Mouse (Mus musculus): Measurements from ENCODE around the gene Ndufb10. TPM values are rescaled to one million over a fixed set of nuclear protein-coding genes. Genes with fewer than 3 reads are reported as not detected.
A peak's percentile ranks its signal among the peaks of the same experiment; 100 is the strongest.
"Not testable (repeated sequence)": the region's sequence is repeated elsewhere in the genome, so short reads cannot be mapped to it uniquely, and the experiment has no call there.

Ndufb10 gene
- polyA plus RNA-seq, 1 experiment from 2014 or later = 262 TPM

DNA sequence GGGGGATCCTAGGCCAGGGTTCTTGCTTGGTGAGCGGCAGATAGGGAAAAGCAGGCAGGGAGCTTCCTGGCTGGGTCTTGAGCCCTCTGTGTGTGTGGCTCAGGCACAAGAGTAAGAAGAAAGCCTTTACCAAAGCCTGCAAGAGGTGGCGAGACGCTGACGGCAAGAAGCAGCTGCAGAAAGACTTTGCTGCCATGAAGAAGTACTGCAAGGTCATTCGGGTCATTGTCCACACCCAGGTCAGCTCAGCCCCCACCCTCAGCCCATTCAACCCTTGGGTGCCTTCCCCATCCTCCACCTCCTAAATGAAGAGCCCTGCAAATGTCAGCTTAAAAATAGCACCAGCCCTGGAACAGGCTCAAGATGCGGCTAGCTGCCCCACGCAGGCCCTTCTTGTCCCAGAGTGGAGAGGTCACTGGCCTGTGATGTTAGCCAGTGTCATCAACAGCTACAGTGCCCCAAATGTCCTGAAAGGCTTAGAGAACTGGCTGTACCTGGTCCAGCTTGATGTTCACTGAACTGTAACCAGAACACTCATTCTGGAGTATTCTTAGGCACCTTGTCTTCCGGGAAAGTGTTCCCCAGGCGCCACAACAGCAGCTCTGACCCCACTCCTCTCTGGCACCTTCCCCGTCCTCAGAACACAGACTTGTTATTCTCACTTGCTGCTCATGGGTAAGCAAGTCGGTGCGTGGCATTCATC is 8.1 kb upstream of the Ndufb10 start:
- H3K36me3 ChIP-seq = no peaks in the 10 kb centered on the region
- H3K9me3 ChIP-seq = no peaks in the 10 kb centered on the region
- 0 out of 2 replicates have a peak overlapping the region, but pooled peaks have one; percentile 4 for H3K9ac ChIP-seq
- H3K4me3 ChIP-seq = no peak overlapping the region
- WGBS = 78% methylated on average over 12 of the region's 12 CpGs
- no peak overlapping the region for H3K27ac ChIP-seq
- peaks cover 18% of the 10 kb centered on the region for H3K4me1 ChIP-seq (replicated peaks)
- ATAC-seq (ENCODE audit: low FRiP score) = no peak
- H3K4me2 ChIP-seq = no peak overlapping the region
- peaks cover 23% of the 10 kb centered on the region; the same call in 1 of the 2 replicates for H3K27me3 ChIP-seq

- Histone ChIP-seq H3K9me3 (no peaks in the 10 kb centered on the region), H3K4me1 (replicated peaks) (peaks cover 3% of the 10 kb centered on the region), H3K27me3 (peaks cover 25% of the 10 kb centered on the region; the same call in 1 of the 2 replicates), H3K36me3 (no peaks in the 10 kb centered on the region), H3K4me3 (no peak overlapping the region), H3K27ac (no peak overlapping the region), H3K4me2 (no peak overlapping the region), H3K9ac (no peak overlapping the region)
- ATAC-seq (ENCODE audit: low FRiP score) = no peak
- WGBS = 83% methylated on average over 14 of the region's 14 CpGs
These were observed 6.5 kb upstream of the Ndufb10 start for GRCm38 (mm10) chr17:24730787-24731186.

- ATAC-seq (ENCODE audit: low FRiP score) = no peak
- Histone ChIP-seq H3K9me3 (no peaks in the 10 kb centered on the region), H3K4me1 (replicated peaks) (no peaks in the 10 kb centered on the region), H3K27me3 (peaks cover 25% of the 10 kb centered on the region; the same call in 1 of the 2 replicates), H3K4me2 (no peak overlapping the region), H3K27ac (no peak overlapping the region), H3K9ac (no peak overlapping the region), H3K4me3 (no peak overlapping the region), H3K36me3 (no peaks in the 10 kb centered on the region)
- 83% methylated on average over 6 of the region's 6 CpGs for WGBS
These were observed 4.8 kb upstream of the Ndufb10 start for GRCm38 (mm10) chr17:24729067-24729466.

DNA sequence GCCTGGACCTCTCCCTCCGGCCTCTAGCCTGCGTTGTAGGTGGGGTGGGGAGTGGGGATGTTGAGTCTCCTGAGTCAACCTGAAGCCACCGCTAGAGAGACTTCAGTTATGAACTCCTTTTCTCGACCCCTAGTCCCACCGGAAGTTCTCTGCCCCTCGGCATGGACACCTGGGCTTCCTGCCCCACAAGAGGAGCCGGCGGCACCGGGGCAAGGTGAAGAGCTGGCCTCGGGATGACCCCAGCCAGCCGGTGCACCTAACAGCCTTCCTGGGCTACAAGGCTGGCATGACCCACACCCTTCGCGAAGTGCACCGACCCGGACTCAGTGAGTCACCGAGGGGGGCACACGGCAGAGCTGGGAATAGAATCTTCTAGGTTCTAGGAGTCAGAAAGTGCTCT is 3.9 kb upstream of the Ndufb10 start:
- no peak overlapping the region for H3K27ac ChIP-seq
- ATAC-seq (ENCODE audit: low FRiP score) = no peak
- WGBS = 76% methylated on average over 17 of the region's 17 CpGs

GRCm38 (mm10) chr17:24727618-24728017 is 3.3 kb upstream of the Ndufb10 start, which contains the start of gene Rpl3l:
TSS of gene Rpl3l (plus strand) at chr17:24727820.
- Histone ChIP-seq H3K9ac (0 out of 2 replicates have a peak within 1 kb of the TSS, but pooled peaks have one; percentile 29), H3K4me3 (no peak within 1 kb of the TSS), H3K4me1 (replicated peaks) (peaks cover 11% of the 10 kb centered on the region), H3K27me3 (peaks cover 23% of the 10 kb centered on the region; the same call in 1 of the 2 replicates), H3K27ac (no peak within 1 kb of the TSS), H3K9me3 (no peaks in the 10 kb centered on the region), H3K4me2 (no peak within 1 kb of the TSS), H3K36me3 (peaks cover under 1% of the 10 kb centered on the region; the same call in 1 of the 2 replicates)
- 80% methylated on average over 2 of the region's 2 CpGs for WGBS
- no peak for ATAC-seq (ENCODE audit: low FRiP score)

More for the DNA sequence above, 3.9 kb upstream of the Ndufb10 start:
- no peaks in the 10 kb centered on the region for H3K9me3 ChIP-seq
- no peaks in the 10 kb centered on the region for H3K36me3 ChIP-seq
- H3K4me3 ChIP-seq = no peak overlapping the region
- H3K4me2 ChIP-seq = no peak overlapping the region
- peaks cover 25% of the 10 kb centered on the region; the same call in 1 of the 2 replicates for H3K27me3 ChIP-seq
- H3K9ac ChIP-seq = 0 out of 2 replicates have a peak overlapping the region, but pooled peaks have one; percentile 29
- H3K4me1 ChIP-seq (replicated peaks) = peaks cover 6% of the 10 kb centered on the region

DNA sequence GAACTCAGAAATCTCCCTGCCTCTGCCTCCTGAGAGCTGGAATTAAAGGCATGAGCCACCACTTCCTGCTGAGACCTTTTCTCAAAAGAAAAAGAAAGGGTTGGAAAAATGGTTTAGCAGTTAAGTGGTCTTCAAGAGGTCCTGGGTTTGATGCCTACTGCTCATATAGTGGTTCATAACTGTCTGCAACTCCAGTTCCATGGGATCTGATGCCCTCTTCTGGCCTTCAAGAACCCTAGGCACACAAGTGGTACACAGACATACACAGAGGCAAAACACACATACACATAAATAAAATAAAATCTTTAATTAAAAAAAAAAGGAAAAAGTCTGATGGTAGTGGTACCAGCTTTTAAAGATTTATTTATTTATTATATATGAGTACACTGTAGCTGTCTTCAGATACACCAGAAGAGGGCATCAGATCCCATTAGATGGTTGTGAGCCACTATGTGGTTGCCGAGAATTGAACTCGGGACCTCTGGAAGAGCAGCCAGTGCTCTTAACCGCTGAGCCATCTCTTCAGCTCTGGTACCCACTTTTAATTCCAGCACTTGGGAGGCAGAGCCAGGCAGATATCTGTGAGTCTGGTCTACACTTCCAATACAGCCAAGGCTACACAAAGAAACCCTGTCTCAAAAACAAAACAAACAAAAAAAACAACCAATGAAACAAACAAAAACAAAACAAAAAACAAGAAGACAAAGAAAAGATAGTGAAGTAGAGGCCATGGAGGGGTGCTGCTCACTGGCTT is 1.5 kb upstream of the Ndufb10 start:
- no peak overlapping the region for H3K4me3 ChIP-seq
- no peak overlapping the region for H3K4me2 ChIP-seq
- no peaks in the 10 kb centered on the region for H3K9me3 ChIP-seq
- H3K4me1 ChIP-seq (replicated peaks) = peaks cover 28% of the 10 kb centered on the region
- H3K27ac ChIP-seq = no peak overlapping the region
- no peak overlapping the region for H3K9ac ChIP-seq
- WGBS = 75% methylated on average over 3 of the region's 3 CpGs
- ATAC-seq (ENCODE audit: low FRiP score) = no peak
- peaks cover 16% of the 10 kb centered on the region for H3K36me3 ChIP-seq
- H3K27me3 ChIP-seq = peaks cover 15% of the 10 kb centered on the region; the same call in 1 of the 2 replicates

GRCm38 (mm10) chr17:24723881-24724180 is 447 bp downstream of the Ndufb10 start:
- Histone ChIP-seq H3K36me3 (peaks cover 16% of the 10 kb centered on the region), H3K9ac (peak overlapping the region; percentile 94), H3K4me3 (peak overlapping the region; percentile 87), H3K4me2 (peak overlapping the region; percentile 84), H3K27ac (peak overlapping the region; percentile 89), H3K4me1 (replicated peaks) (peaks cover 35% of the 10 kb centered on the region), H3K9me3 (no peaks in the 10 kb centered on the region), H3K27me3 (peaks cover 14% of the 10 kb centered on the region; the same call in 1 of the 2 replicates)
- no peak for ATAC-seq (ENCODE audit: low FRiP score)
- WGBS = under 1% methylated on average over 15 of the region's 15 CpGs

GRCm38 (mm10) chr17:24723122-24723880 is 977 bp downstream of the Ndufb10 start:
- peaks cover 10% of the 10 kb centered on the region; the same call in 1 of the 2 replicates for H3K27me3 ChIP-seq
- peaks cover 39% of the 10 kb centered on the region for H3K4me1 ChIP-seq (replicated peaks)
- peaks cover 16% of the 10 kb centered on the region for H3K36me3 ChIP-seq
- WGBS = 6% methylated on average over 12 of the region's 12 CpGs
- peak overlapping the region; percentile 94 for H3K9ac ChIP-seq
- no peak for ATAC-seq (ENCODE audit: low FRiP score)
- no peaks in the 10 kb centered on the region for H3K9me3 ChIP-seq
- H3K4me3 ChIP-seq = peak overlapping the region; percentile 87
- H3K4me2 ChIP-seq = peak overlapping the region; percentile 84
- peak overlapping the region; percentile 89 for H3K27ac ChIP-seq

- 36% methylated on average over 13 of the region's 13 CpGs for WGBS
- Histone ChIP-seq H3K9ac (peak overlapping the region; percentile 94; the same call in 1 of the 2 replicates), H3K4me2 (peak overlapping the region; percentile 84), H3K4me3 (peak overlapping the region; percentile 1; the same call in 1 of the 2 replicates), H3K9me3 (no peaks in the 10 kb centered on the region), H3K27me3 (0 out of 2 replicates have a peak, but pooled peaks cover 2% of the 10 kb centered on the region), H3K36me3 (peaks cover 24% of the 10 kb centered on the region), H3K27ac (no peak overlapping the region), H3K4me1 (replicated peaks) (peaks cover 39% of the 10 kb centered on the region)
- ATAC-seq (ENCODE audit: low FRiP score) = no peak
These were observed 1.9 kb downstream of the Ndufb10 start for GRCm38 (mm10) chr17:24722220-24722924.

DNA sequence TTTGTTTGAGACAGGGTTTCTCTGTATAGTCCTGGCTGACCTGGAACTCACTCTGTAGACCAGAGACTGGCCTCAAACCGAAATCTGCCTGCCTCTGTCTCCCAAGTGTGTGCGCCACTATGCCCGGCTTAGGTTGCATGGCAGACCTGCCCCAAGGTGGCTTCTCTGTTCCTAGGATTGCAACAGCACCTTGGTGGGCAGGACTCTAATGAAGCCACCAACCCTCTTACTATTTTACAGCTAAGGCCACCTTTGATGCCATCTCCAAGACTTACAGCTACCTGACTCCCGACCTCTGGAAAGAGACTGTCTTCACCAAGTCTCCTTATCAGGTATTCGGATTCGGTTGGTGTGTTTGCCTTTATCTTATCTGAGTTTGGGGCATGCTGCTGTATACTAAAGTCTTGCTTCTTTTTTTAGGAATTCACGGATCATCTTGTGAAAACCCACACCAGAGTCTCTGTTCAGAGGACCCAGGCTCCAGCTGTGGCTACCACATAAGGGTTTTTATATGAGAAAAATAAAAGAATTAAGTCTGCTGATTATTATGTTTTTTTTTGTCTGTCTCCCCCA is 2.8 kb downstream of the Ndufb10 start:
- H3K4me2 ChIP-seq = peak overlapping the region; percentile 93
- H3K9ac ChIP-seq = peak overlapping the region; percentile 68
- peaks cover 30% of the 10 kb centered on the region for H3K36me3 ChIP-seq
- H3K4me1 ChIP-seq (replicated peaks) = peaks cover 39% of the 10 kb centered on the region
- H3K9me3 ChIP-seq; H3K27me3 ChIP-seq; H3K27ac ChIP-seq; ATAC-seq (ENCODE audit: low FRiP score): not testable (repeated sequence)
- WGBS = 73% methylated on average over 7 of the region's 7 CpGs
- peak overlapping the region; percentile 72 for H3K4me3 ChIP-seq

DNA sequence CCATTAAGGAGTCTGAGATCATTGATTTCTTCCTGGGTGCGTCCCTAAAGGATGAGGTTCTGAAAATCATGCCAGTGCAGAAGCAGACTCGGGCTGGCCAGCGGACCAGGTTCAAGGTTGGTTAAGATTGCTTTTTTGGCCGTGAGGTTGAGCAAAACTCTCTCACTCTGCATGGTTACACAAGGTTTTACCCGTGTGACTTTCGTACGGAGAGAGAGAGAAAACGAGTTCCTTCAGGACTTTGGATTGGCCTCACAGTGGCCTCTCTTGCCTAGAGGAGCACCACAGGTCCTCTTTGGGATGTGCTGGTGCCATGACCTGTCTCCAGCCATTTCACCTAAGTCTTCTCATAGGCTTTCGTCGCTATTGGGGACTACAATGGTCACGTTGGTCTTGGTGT is 3.7 kb downstream of the Ndufb10 start:
- under 1% methylated on average over 11 of the region's 11 CpGs for WGBS
- peak overlapping the region; percentile 88 for H3K27ac ChIP-seq
- H3K4me2 ChIP-seq = peak overlapping the region; percentile 93
- peak overlapping the region; percentile 90 for H3K9ac ChIP-seq
- ATAC-seq (ENCODE audit: low FRiP score); H3K9me3 ChIP-seq; H3K27me3 ChIP-seq: not testable (repeated sequence)
- H3K4me3 ChIP-seq = peak overlapping the region; percentile 72
- H3K36me3 ChIP-seq = peaks cover 35% of the 10 kb centered on the region
- H3K4me1 ChIP-seq (replicated peaks) = peaks cover 39% of the 10 kb centered on the region
